Mouse (Mus musculus) neutrophil, adult 65 days (primary cell): Measurements from ENCODE around the gene Krt28. TPM values are rescaled to one million over a fixed set of nuclear protein-coding genes. Genes with fewer than 3 reads are reported as not detected.

ENCODE experiments used
- total RNA-seq: library from RNA; stranded (reverse); gene quantifications from 2 replicates; pipeline ENCODE4 v1.2.4, GENCODE M21; 2023

Krt28 gene
- not detected in 2 replicates for total RNA-seq

DNA sequence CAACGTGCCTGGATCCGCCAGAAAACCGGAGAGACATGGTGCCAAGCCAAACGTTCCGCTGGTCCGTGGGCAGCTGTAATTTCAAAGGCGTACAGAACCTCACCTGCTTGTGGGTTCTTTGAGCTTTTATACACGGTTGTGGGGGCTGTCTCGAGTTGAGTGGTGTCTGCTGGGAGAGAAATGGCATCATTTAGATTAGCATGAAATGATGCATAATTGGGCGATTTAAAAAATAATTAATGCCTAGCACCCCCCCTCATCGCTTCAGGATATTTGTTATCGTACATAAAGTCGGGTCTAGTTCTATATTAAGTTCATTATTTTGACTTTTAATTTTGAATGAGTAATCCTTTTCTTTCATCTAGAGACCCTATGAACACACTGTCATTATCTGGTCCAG, at the start of gene Krt28:
Krt28 (minus strand) TSS at position 101 of the 400 bp plus-strand sequence.

DNA sequence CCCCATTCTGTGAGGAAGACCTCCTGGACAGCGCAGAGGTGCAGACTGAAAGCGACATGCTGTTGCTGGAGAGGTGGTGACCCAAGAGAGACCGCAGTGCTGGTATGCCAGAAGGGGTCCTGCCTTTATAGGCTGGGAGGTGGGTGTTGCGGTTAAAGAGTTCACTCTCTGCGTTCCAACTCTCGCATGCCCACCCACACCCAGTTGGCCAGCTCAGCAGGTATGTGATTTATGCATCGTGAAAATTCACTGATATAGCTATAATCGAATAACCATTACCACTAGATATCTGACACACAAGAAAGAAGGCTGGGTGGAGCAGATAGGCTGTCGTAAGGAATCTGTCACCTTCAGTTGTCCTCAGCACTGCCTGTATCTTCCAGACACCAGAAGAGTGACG, 47.5 kb upstream of the Krt28 start, which contains the start of gene Krt12:
Krt12 (minus strand) TSS at position 101 of the 400 bp plus-strand sequence.

DNA sequence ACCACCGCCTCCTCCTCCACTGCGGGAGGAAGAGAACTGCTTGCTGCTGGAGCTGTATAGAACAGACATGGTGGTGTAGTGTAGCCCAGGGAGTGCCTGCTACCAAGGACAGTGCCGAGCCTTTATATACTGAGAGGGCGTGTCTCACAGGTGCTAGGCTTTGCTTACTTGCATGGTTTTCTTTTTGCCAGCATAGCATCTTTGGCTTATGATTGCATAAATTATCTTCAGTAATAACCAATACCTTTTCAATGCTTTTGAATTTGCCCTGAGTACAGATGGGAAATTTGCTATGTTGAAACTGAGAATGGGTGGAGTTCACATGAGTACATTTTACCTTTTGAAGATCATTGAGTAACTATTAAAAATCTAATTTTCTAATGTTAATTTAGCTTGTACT, 14.6 kb upstream of the Krt28 start, which contains the start of gene Krt10:
Krt10 (minus strand) TSS at position 101 of the 400 bp plus-strand sequence.

DNA sequence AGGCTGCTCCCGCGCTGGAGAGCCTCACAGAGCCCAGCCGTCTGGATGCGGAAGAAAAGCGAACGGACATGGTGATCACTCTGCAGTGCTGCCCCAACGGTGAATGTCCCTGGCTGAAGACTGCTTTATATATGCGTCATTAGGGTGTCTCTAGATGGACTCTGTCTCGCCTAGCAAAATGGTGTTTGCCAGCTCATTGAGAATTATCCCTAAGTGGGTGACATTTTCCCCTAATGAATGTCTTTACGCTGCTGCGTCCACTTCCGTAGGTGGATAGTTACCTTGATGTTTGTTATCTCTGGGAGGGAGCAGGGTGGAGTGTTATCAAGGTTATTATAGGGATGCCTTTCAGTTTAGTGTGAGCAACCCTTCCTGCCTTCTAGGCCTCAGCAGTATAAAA, 23.7 kb downstream of the Krt28 start, which contains the start of gene Krt27:
Krt27 (minus strand) TSS at position 101 of the 400 bp plus-strand sequence.

DNA sequence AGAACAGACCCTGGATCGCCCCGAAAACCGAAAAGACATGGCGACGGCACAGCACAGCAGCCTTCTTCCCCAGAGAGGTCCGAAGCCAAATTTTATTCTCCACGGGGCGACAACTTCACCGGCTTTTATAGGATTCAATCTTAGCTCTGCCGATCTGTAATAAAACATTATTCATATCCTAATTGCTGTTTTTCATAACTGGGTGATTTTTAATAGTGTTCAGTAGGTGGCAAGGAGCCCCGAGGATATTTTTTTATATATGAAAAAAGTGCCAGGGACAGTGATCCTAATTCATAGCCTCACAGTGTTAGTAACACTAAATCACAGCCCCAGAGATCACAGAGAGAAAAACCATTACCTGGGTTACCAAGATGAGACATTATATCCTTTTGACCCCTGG, 36.8 kb downstream of the Krt28 start, which contains the start of gene Krt26:
Krt26 (minus strand) TSS at position 101 of the 400 bp plus-strand sequence.

DNA sequence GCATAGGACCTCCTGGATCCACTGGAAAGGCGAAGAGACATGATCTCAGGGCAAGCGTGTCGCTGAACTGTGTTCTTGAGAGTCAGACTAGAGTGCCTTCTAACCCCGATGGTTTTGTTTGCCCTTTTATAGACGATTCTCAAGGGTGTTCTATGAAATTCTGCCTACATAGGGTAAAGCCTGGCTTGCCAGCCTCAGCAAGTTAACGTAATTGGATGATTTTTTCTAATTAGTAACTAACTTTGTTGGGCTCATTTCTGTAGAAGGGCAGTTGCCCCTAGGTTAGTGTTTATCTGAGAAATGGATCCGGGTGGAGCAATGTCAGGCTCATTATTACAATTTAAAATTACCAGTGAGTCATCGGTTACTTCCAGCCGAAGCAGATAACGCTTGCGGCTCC, 51.9 kb downstream of the Krt28 start, which contains the start of gene Krt25:
Krt25 (minus strand) TSS at position 101 of the 400 bp plus-strand sequence.

Other genes starting within 250 kb of the Krt28 start
- gene Ccr7, start 219.8 kb downstream of the Krt28 start, total RNA-seq = 0.54 and 1.8 TPM in 2 replicates
- gene Smarce1, start 143.9 kb downstream of the Krt28 start, total RNA-seq = 71.7 and 98.4 TPM in 2 replicates
- not detected in 2 replicates for gene Krt222, start 130.8 kb downstream of the Krt28 start, total RNA-seq
- gene Krt24, start 89.6 kb downstream of the Krt28 start, total RNA-seq = not detected in 2 replicates
- not detected in 2 replicates for gene Krt25, start 52.0 kb downstream of the Krt28 start, total RNA-seq
- gene Krt26, start 36.9 kb downstream of the Krt28 start, total RNA-seq = not detected in 2 replicates
- gene Krt27, start 23.8 kb downstream of the Krt28 start, total RNA-seq = not detected in 2 replicates
- not detected in 2 replicates for gene Krt10, start 14.5 kb upstream of the Krt28 start, total RNA-seq
- gene Krt12, start 47.4 kb upstream of the Krt28 start, total RNA-seq = not detected in 2 replicates
- not detected in 2 replicates for gene Krt20, start 63.2 kb upstream of the Krt28 start, total RNA-seq
- gene Krt23, start 118.2 kb upstream of the Krt28 start, total RNA-seq = not detected in 2 replicates
- not detected in 2 replicates for gene Krt39, start 146.4 kb upstream of the Krt28 start, total RNA-seq
- not detected in 2 replicates for gene Krt40, start 168.3 kb upstream of the Krt28 start, total RNA-seq
- gene Krtap3-3, start 176.0 kb upstream of the Krt28 start, total RNA-seq = not detected in 2 replicates
- gene Krtap3-2, start 181.9 kb upstream of the Krt28 start, total RNA-seq = not detected in 2 replicates
- gene Gm11939, start 184.6 kb upstream of the Krt28 start, total RNA-seq = not detected in 2 replicates
- not detected in 2 replicates for gene Krtap3-1, start 191.7 kb upstream of the Krt28 start, total RNA-seq
- not detected in 2 replicates for gene Krtap1-5, start 206.1 kb upstream of the Krt28 start, total RNA-seq
- gene Krtap1-4, start 208.8 kb upstream of the Krt28 start, total RNA-seq = not detected in 2 replicates
- not detected in 2 replicates for gene Krtap1-3, start 216.4 kb upstream of the Krt28 start, total RNA-seq
- not detected in 2 replicates for gene Krtap9-3, start 223.2 kb upstream of the Krt28 start, total RNA-seq
- gene Gm11938, start 228.4 kb upstream of the Krt28 start, total RNA-seq = not detected in 2 replicates
- gene Gm11937, start 235.3 kb upstream of the Krt28 start, total RNA-seq = not detected in 2 replicates
- gene Krtap2-4, start 239.9 kb upstream of the Krt28 start, total RNA-seq = not detected in 2 replicates
- not detected in 2 replicates for gene Gm11562, start 245.5 kb upstream of the Krt28 start, total RNA-seq